Mouse (Mus musculus): ENCODE results near the gene Pbx3. TPM values are rescaled to one million over a fixed set of nuclear protein-coding genes. Genes with fewer than 3 reads are reported as not detected.

Pbx3 gene
- polyA plus RNA-seq, 1 experiment from 2014 or later: 53.2 TPM

GRCm38 (mm10) chr2:34153336-34153735 lies 219.6 kb downstream of the Pbx3 start:
- no peaks in the 10 kb centered on the region for H3K36me3 ChIP-seq (replicated peaks; ENCODE audit: control insufficient read depth, insufficient read depth, low read depth, low read length)
- H3K4me3 ChIP-seq (ENCODE audit: low read depth, low read length): no peak overlapping the region
- no peak overlapping the region for H3K9ac ChIP-seq (replicated peaks; ENCODE audit: low read length)
- WGBS: 75% methylated on average over 6 of the region's 6 CpGs
- no peak overlapping the region for H3K4me2 ChIP-seq (ENCODE audit: low read depth, low read length)
- no peaks in the 10 kb centered on the region for H3K9me3 ChIP-seq (replicated peaks; ENCODE audit: control insufficient read depth, low read length)
- no peaks in the 10 kb centered on the region for H3K27me3 ChIP-seq (ENCODE audit: control insufficient read depth, insufficient read depth, low read length)
- no peak for ATAC-seq (replicated peaks; ENCODE audit: insufficient number of reproducible peaks, low FRiP score, low TSS enrichment, low read depth)
- H3K4me1 ChIP-seq (ENCODE audit: control insufficient read depth, insufficient read depth, low read length): no peaks in the 10 kb centered on the region
- H3K27ac ChIP-seq (replicated peaks; ENCODE audit: low read depth, low read length): no peak overlapping the region
- no peak for DNase-seq (ENCODE audit: low spot score)

DNA sequence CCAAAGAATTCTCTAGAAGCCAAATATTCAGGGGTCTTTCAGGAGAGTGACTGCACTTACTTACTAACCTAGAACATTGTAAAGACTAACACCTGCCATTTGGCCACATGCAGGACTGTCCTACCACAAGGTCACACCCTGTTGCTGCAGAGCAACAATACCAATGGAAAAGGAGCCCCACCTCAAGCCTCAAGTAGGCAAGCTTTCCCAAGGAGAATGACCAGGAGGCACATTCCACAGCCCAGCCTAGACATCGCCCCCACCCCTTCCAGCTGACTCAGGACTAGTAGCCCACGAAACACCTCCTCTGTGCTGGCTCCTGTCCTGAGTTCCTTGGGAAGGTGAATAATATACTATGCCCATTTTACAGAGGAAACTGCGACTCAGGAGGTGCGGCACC lies 222.4 kb downstream of the Pbx3 start:
- Histone ChIP-seq H3K36me3 (replicated peaks; ENCODE audit: control insufficient read depth, insufficient read depth, low read depth, low read length) (no peaks in the 10 kb centered on the region), H3K27ac (replicated peaks; ENCODE audit: low read depth, low read length) (no peak overlapping the region), H3K4me2 (ENCODE audit: low read depth, low read length) (no peak overlapping the region), H3K4me3 (ENCODE audit: low read depth, low read length) (no peak overlapping the region), H3K9ac (replicated peaks; ENCODE audit: low read length) (no peak overlapping the region), H3K27me3 (ENCODE audit: control insufficient read depth, insufficient read depth, low read length) (no peaks in the 10 kb centered on the region), H3K9me3 (replicated peaks; ENCODE audit: control insufficient read depth, low read length) (no peaks in the 10 kb centered on the region), H3K4me1 (ENCODE audit: control insufficient read depth, insufficient read depth, low read length) (no peaks in the 10 kb centered on the region)
- ATAC-seq (replicated peaks; ENCODE audit: insufficient number of reproducible peaks, low FRiP score, low TSS enrichment, low read depth) (no peak), DNase-seq (ENCODE audit: low spot score) (no peak)
- WGBS: 73% methylated on average over 4 of the region's 4 CpGs

GRCm38 (mm10) chr2:34148214-34148613 lies 224.7 kb downstream of the Pbx3 start:
- WGBS: 80% methylated on average over 7 of the region's 7 CpGs
- no peak overlapping the region for H3K4me3 ChIP-seq (ENCODE audit: low read depth, low read length)
- DNase-seq (ENCODE audit: low spot score) (no peak), ATAC-seq (replicated peaks; ENCODE audit: insufficient number of reproducible peaks, low FRiP score, low TSS enrichment, low read depth) (no peak)
- H3K27ac ChIP-seq (replicated peaks; ENCODE audit: low read depth, low read length): no peak overlapping the region
- no peak overlapping the region for H3K4me2 ChIP-seq (ENCODE audit: low read depth, low read length)
- H3K27me3 ChIP-seq (ENCODE audit: control insufficient read depth, insufficient read depth, low read length): no peaks in the 10 kb centered on the region
- H3K9me3 ChIP-seq (replicated peaks; ENCODE audit: control insufficient read depth, low read length): no peaks in the 10 kb centered on the region
- H3K36me3 ChIP-seq (replicated peaks; ENCODE audit: control insufficient read depth, insufficient read depth, low read depth, low read length): no peaks in the 10 kb centered on the region
- H3K4me1 ChIP-seq (ENCODE audit: control insufficient read depth, insufficient read depth, low read length): no peaks in the 10 kb centered on the region
- no peak overlapping the region for H3K9ac ChIP-seq (replicated peaks; ENCODE audit: low read length)

- Histone ChIP-seq H3K4me2 (ENCODE audit: low read depth, low read length) (no peak overlapping the region), H3K9me3 (replicated peaks; ENCODE audit: control insufficient read depth, low read length) (no peaks in the 10 kb centered on the region), H3K27me3 (ENCODE audit: control insufficient read depth, insufficient read depth, low read length) (no peaks in the 10 kb centered on the region), H3K4me3 (ENCODE audit: low read depth, low read length) (no peak overlapping the region), H3K36me3 (replicated peaks; ENCODE audit: control insufficient read depth, insufficient read depth, low read depth, low read length) (no peaks in the 10 kb centered on the region), H3K27ac (replicated peaks; ENCODE audit: low read depth, low read length) (no peak overlapping the region), H3K4me1 (ENCODE audit: control insufficient read depth, insufficient read depth, low read length) (no peaks in the 10 kb centered on the region), H3K9ac (replicated peaks; ENCODE audit: low read length) (no peak overlapping the region)
- DNase-seq (ENCODE audit: low spot score): no peak
- no peak for ATAC-seq (replicated peaks; ENCODE audit: insufficient number of reproducible peaks, low FRiP score, low TSS enrichment, low read depth)
- 90% methylated on average over 14 of the region's 14 CpGs for WGBS
Measured at GRCm38 (mm10) chr2:34147476-34147875, 225.5 kb downstream of the Pbx3 start.

DNA sequence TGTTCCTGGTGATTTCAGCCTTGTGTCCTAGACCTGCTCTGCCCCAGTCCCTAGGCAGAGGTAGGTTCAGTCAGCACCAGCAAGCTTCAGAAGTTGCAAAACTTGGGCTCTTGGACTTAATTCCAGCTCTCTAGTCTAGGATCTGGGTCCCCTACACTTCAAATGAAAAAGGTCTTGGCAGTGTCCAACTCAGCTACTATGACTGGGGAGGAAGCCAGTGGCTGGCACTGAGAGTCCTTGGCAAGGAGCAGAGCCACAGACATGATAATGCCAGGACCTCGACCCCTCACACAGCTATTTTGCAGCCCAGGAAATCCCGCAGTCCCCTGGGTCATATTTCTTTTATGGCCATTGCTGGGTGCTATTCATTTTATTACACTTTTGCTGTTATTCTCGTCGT lies 225.9 kb downstream of the Pbx3 start:
- H3K9me3 ChIP-seq (replicated peaks; ENCODE audit: control insufficient read depth, low read length): no peaks in the 10 kb centered on the region
- no peaks in the 10 kb centered on the region for H3K36me3 ChIP-seq (replicated peaks; ENCODE audit: control insufficient read depth, insufficient read depth, low read depth, low read length)
- no peak overlapping the region for H3K4me2 ChIP-seq (ENCODE audit: low read depth, low read length)
- no peak overlapping the region for H3K4me3 ChIP-seq (ENCODE audit: low read depth, low read length)
- DNase-seq (ENCODE audit: low spot score) (no peak), ATAC-seq (replicated peaks; ENCODE audit: insufficient number of reproducible peaks, low FRiP score, low TSS enrichment, low read depth) (no peak)
- H3K27me3 ChIP-seq (ENCODE audit: control insufficient read depth, insufficient read depth, low read length): no peaks in the 10 kb centered on the region
- H3K9ac ChIP-seq (replicated peaks; ENCODE audit: low read length): no peak overlapping the region
- 87% methylated on average over 4 of the region's 4 CpGs for WGBS
- H3K27ac ChIP-seq (replicated peaks; ENCODE audit: low read depth, low read length): no peak overlapping the region
- no peaks in the 10 kb centered on the region for H3K4me1 ChIP-seq (ENCODE audit: control insufficient read depth, insufficient read depth, low read length)

- Histone ChIP-seq H3K4me2 (ENCODE audit: low read depth, low read length) (no peak overlapping the region), H3K27ac (replicated peaks; ENCODE audit: low read depth, low read length) (no peak overlapping the region), H3K4me3 (ENCODE audit: low read depth, low read length) (no peak overlapping the region), H3K36me3 (replicated peaks; ENCODE audit: control insufficient read depth, insufficient read depth, low read depth, low read length) (no peaks in the 10 kb centered on the region), H3K27me3 (ENCODE audit: control insufficient read depth, insufficient read depth, low read length) (no peaks in the 10 kb centered on the region), H3K4me1 (ENCODE audit: control insufficient read depth, insufficient read depth, low read length) (no peaks in the 10 kb centered on the region), H3K9ac (replicated peaks; ENCODE audit: low read length) (no peak overlapping the region), H3K9me3 (replicated peaks; ENCODE audit: control insufficient read depth, low read length) (no peaks in the 10 kb centered on the region)
- 74% methylated on average over 1 of the region's 1 CpGs for WGBS
- ATAC-seq (replicated peaks; ENCODE audit: insufficient number of reproducible peaks, low FRiP score, low TSS enrichment, low read depth) (no peak), DNase-seq (ENCODE audit: low spot score) (no peak)
Measured at GRCm38 (mm10) chr2:34146431-34146830, 226.5 kb downstream of the Pbx3 start.

GRCm38 (mm10) chr2:34139470-34140158 lies 233.3 kb downstream of the Pbx3 start:
- Histone ChIP-seq H3K4me2 (ENCODE audit: low read depth, low read length) (no peak overlapping the region), H3K9ac (replicated peaks; ENCODE audit: low read length) (no peak overlapping the region), H3K4me1 (ENCODE audit: control insufficient read depth, insufficient read depth, low read length) (no peaks in the 10 kb centered on the region), H3K4me3 (ENCODE audit: low read depth, low read length) (no peak overlapping the region), H3K27me3 (ENCODE audit: control insufficient read depth, insufficient read depth, low read length) (no peaks in the 10 kb centered on the region), H3K9me3 (replicated peaks; ENCODE audit: control insufficient read depth, low read length) (no peaks in the 10 kb centered on the region), H3K27ac (replicated peaks; ENCODE audit: low read depth, low read length) (no peak overlapping the region), H3K36me3 (replicated peaks; ENCODE audit: control insufficient read depth, insufficient read depth, low read depth, low read length) (no peaks in the 10 kb centered on the region)
- WGBS: 89% methylated on average over 5 of the region's 5 CpGs
- no peak for ATAC-seq (replicated peaks; ENCODE audit: insufficient number of reproducible peaks, low FRiP score, low TSS enrichment, low read depth)
- DNase-seq (ENCODE audit: low spot score): no peak

GRCm38 (mm10) chr2:34135316-34135715 lies 237.6 kb downstream of the Pbx3 start:
- 75% methylated on average over 7 of the region's 7 CpGs for WGBS
- H3K4me3 ChIP-seq (ENCODE audit: low read depth, low read length): no peak overlapping the region
- H3K9ac ChIP-seq (replicated peaks; ENCODE audit: low read length): no peak overlapping the region
- H3K4me2 ChIP-seq (ENCODE audit: low read depth, low read length): no peak overlapping the region
- H3K36me3 ChIP-seq (replicated peaks; ENCODE audit: control insufficient read depth, insufficient read depth, low read depth, low read length): no peaks in the 10 kb centered on the region
- H3K9me3 ChIP-seq (replicated peaks; ENCODE audit: control insufficient read depth, low read length): no peaks in the 10 kb centered on the region
- no peaks in the 10 kb centered on the region for H3K4me1 ChIP-seq (ENCODE audit: control insufficient read depth, insufficient read depth, low read length)
- no peaks in the 10 kb centered on the region for H3K27me3 ChIP-seq (ENCODE audit: control insufficient read depth, insufficient read depth, low read length)
- DNase-seq (ENCODE audit: low spot score) (no peak), ATAC-seq (replicated peaks; ENCODE audit: insufficient number of reproducible peaks, low FRiP score, low TSS enrichment, low read depth) (no peak)
- no peak overlapping the region for H3K27ac ChIP-seq (replicated peaks; ENCODE audit: low read depth, low read length)
